Mouse (Mus musculus): ENCODE results near the gene E2f4.
A peak's percentile ranks its signal among the peaks of the same experiment; 100 is the strongest.

Gene E2f4

GRCm38 (mm10) chr8:105347428-105348221 is 50.2 kb downstream of the E2f4 start, which contains the start of gene Fhod1:
Fhod1 (minus strand) TSS chr8:105347953.
- DNase-seq (ENCODE audit: low read depth) = peak; percentile 99

GRCm38 (mm10) chr8:105348450-105349095 is 51.1 kb downstream of the E2f4 start, which contains the start of gene Slc9a5:
Slc9a5 (plus strand) TSS chr8:105348843.
- peak; percentile 82 for DNase-seq (ENCODE audit: low read depth)

GRCm38 (mm10) chr8:105349096-105349771 is 51.8 kb downstream of the E2f4 start:
- peak; percentile 55 for DNase-seq (ENCODE audit: low read depth)

- DNase-seq (ENCODE audit: low read depth) = peak; percentile 39
Observed at GRCm38 (mm10) chr8:105350186-105350585, 52.7 kb downstream of the E2f4 start.

GRCm38 (mm10) chr8:105353583-105354135 is 56.2 kb downstream of the E2f4 start:
- DNase-seq (ENCODE audit: low read depth) = no peak

GRCm38 (mm10) chr8:105354549-105354948 is 57.1 kb downstream of the E2f4 start:
- DNase-seq (ENCODE audit: low read depth) = no peak

Data from NIH3T3 (cell line).